Mouse (Mus musculus) macrophage (primary cell): Measurements from ENCODE around the gene Casp8ap2. TPM values are rescaled to one million over a fixed set of nuclear protein-coding genes. Genes with fewer than 3 reads are reported as not detected.

Experiments
- H3K27ac ChIP-seq: fragments of 350-480 bp; formaldehyde crosslinking; 2 replicates; pipeline ENCODE4 v1.9.0; 2021
- H3K36me3 ChIP-seq: fragments of 350-480 bp; formaldehyde crosslinking; 2 replicates; pipeline ENCODE4 v1.9.0; 2021; ENCODE audit errors: inconsistent target
- H3K4me3 ChIP-seq: fragments of 350-480 bp; formaldehyde crosslinking; 2 replicates; pipeline ENCODE4 v1.9.0; 2021; ENCODE audit errors: inconsistent target
- H3K79me2 ChIP-seq: fragments of 350-480 bp; formaldehyde crosslinking; 2 replicates; pipeline ENCODE4 v1.9.0; 2021; ENCODE audit errors: inconsistent target
- WGBS: methylation state at CpG from one replicate; pipeline ENCODE4 v1.1.7; 2026; ENCODE audit warnings: inconsistent platforms; ENCODE audit not compliant: missing documents; 5-methylcytosine and 5-hydroxymethylcytosine counted together
- polyA plus RNA-seq: library from polyadenylated mRNA; stranded (reverse); fragments of 250-400 nt; gene quantifications from 3 replicates; pipeline ENCODE4 v1.2.4, GENCODE M21; 2018; ENCODE audit warnings: inconsistent platforms
- total RNA-seq, 78 experiments: library from RNA; depleted of rRNA; stranded (reverse); fragments of 250-400 nt; gene quantifications; 1 replicate in 9 of 78; 2 replicates in 24 of 78; 3 replicates in 43 of 78; 4 replicates in 2 of 78; pipeline ENCODE4 v1.2.4; 2018; ENCODE audit warnings: inconsistent platforms in 56 of 78

The Casp8ap2 gene
- total RNA-seq (2018; cell fraction: chromatin; rRNA removed) = 10 to 100 TPM in 20 of 26 experiments, 1 to 10 TPM in 6; 3.4 to 52.2 (median 24.5) TPM
- total RNA-seq (2018; cell fraction: cytosol; rRNA removed) = 10 to 100 TPM in 18 of 26 experiments, 1 to 10 TPM in 8; 3.1 to 16.7 (median 12.5) TPM
- total RNA-seq (2018; cell fraction: nucleus; rRNA removed) = 10 to 100 TPM in 19 of 26 experiments, 1 to 10 TPM in 7; 3.6 to 56.0 (median 13.7) TPM
- polyA plus RNA-seq = 9.0 to 12.1 TPM (median 10.9 TPM) in 3 replicates

GRCm38 (mm10) chr4:32615034-32615881, at the start of gene Casp8ap2:
Casp8ap2 (plus strand) TSS chr4:32615451.
- under 1% methylated on average over 66 of the region's 67 CpGs for WGBS
- peak within 1 kb of the TSS; percentile 58 for H3K27ac ChIP-seq
- H3K4me3 ChIP-seq = peak within 1 kb of the TSS; percentile 87
- no peaks in the 10 kb centered on the region for H3K36me3 ChIP-seq
- peaks cover 48% of the 10 kb centered on the region for H3K79me2 ChIP-seq

- Histone ChIP-seq H3K36me3 (no peaks in the 10 kb centered on the region), H3K4me3 (no peak overlapping the region), H3K79me2 (no peaks in the 10 kb centered on the region), H3K27ac (peak overlapping the region; percentile 94)
- 86% methylated on average over 4 of the region's 4 CpGs for WGBS
Measured at GRCm38 (mm10) chr4:32569054-32569453, 46.2 kb upstream of the Casp8ap2 start.

- H3K79me2 ChIP-seq = no peaks in the 10 kb centered on the region
- 58% methylated on average over 15 of the region's 17 CpGs for WGBS
- H3K4me3 ChIP-seq = no peak overlapping the region; the same call in 1 of the 2 replicates
- H3K27ac ChIP-seq = peak overlapping the region; percentile 94
- no peaks in the 10 kb centered on the region for H3K36me3 ChIP-seq
Measured at GRCm38 (mm10) chr4:32569995-32570938, 45.0 kb upstream of the Casp8ap2 start.

- Histone ChIP-seq H3K36me3 (no peaks in the 10 kb centered on the region), H3K27ac (peak overlapping the region; percentile 94), H3K79me2 (no peaks in the 10 kb centered on the region), H3K4me3 (peak overlapping the region; percentile 6; the same call in 1 of the 2 replicates)
- 95% methylated on average over 8 of the region's 8 CpGs for WGBS
Measured at GRCm38 (mm10) chr4:32570939-32571317, 44.3 kb upstream of the Casp8ap2 start.

- 54% methylated on average over 3 of the region's 3 CpGs for WGBS
- Histone ChIP-seq H3K79me2 (no peaks in the 10 kb centered on the region), H3K4me3 (peak overlapping the region; percentile 6; the same call in 1 of the 2 replicates), H3K36me3 (no peaks in the 10 kb centered on the region), H3K27ac (peak overlapping the region; percentile 94)
Measured at GRCm38 (mm10) chr4:32571441-32571840, 43.8 kb upstream of the Casp8ap2 start.

- 74% methylated on average over 1 of the region's 1 CpGs for WGBS
- H3K4me3 ChIP-seq = no peak overlapping the region
- H3K27ac ChIP-seq = peak overlapping the region; percentile 94; the same call in 1 of the 2 replicates
- H3K79me2 ChIP-seq = no peaks in the 10 kb centered on the region
- no peaks in the 10 kb centered on the region for H3K36me3 ChIP-seq
Measured at GRCm38 (mm10) chr4:32572118-32572517, 43.1 kb upstream of the Casp8ap2 start.

GRCm38 (mm10) chr4:32573586-32573985, 41.7 kb upstream of the Casp8ap2 start:
- no peak overlapping the region for H3K4me3 ChIP-seq
- H3K79me2 ChIP-seq = no peaks in the 10 kb centered on the region
- 94% methylated on average over 5 of the region's 5 CpGs for WGBS
- no peaks in the 10 kb centered on the region for H3K36me3 ChIP-seq
- H3K27ac ChIP-seq = no peak overlapping the region

GRCm38 (mm10) chr4:32574604-32575003, 40.6 kb upstream of the Casp8ap2 start:
- Histone ChIP-seq H3K79me2 (no peaks in the 10 kb centered on the region), H3K27ac (peak overlapping the region; percentile 13; the same call in 1 of the 2 replicates), H3K36me3 (no peaks in the 10 kb centered on the region), H3K4me3 (no peak overlapping the region)
- 44% methylated on average over 1 of the region's 1 CpGs for WGBS

GRCm38 (mm10) chr4:32575165-32575564, 40.1 kb upstream of the Casp8ap2 start:
- no peaks in the 10 kb centered on the region for H3K79me2 ChIP-seq

GRCm38 (mm10) chr4:32579850-32580249, 35.4 kb upstream of the Casp8ap2 start:
- H3K4me3 ChIP-seq = no peak overlapping the region
- no peaks in the 10 kb centered on the region for H3K79me2 ChIP-seq
- H3K27ac ChIP-seq = no peak overlapping the region
- WGBS = 46% methylated on average over 8 of the region's 8 CpGs
- H3K36me3 ChIP-seq = no peaks in the 10 kb centered on the region

More at GRCm38 (mm10) chr4:32575165-32575564, 40.1 kb upstream of the Casp8ap2 start:
- H3K27ac ChIP-seq = 0 out of 2 replicates have a peak overlapping the region, but pooled peaks have one; percentile 13
- no peak overlapping the region for H3K4me3 ChIP-seq
- 0% methylated on average over 9 of the region's 9 CpGs for WGBS
- no peaks in the 10 kb centered on the region for H3K36me3 ChIP-seq

- Histone ChIP-seq H3K27ac (no peak overlapping the region), H3K79me2 (no peaks in the 10 kb centered on the region), H3K36me3 (no peaks in the 10 kb centered on the region), H3K4me3 (no peak overlapping the region)
- WGBS = 94% methylated on average over 5 of the region's 6 CpGs
Measured at GRCm38 (mm10) chr4:32584181-32584580, 31.1 kb upstream of the Casp8ap2 start.

- H3K4me3 ChIP-seq = no peak overlapping the region
Measured at GRCm38 (mm10) chr4:32586596-32586995, 28.7 kb upstream of the Casp8ap2 start.

GRCm38 (mm10) chr4:32587543-32587942, 27.7 kb upstream of the Casp8ap2 start:
- no peak overlapping the region for H3K4me3 ChIP-seq
- WGBS = 62% methylated on average over 5 of the region's 5 CpGs
- H3K27ac ChIP-seq = no peak overlapping the region
- no peaks in the 10 kb centered on the region for H3K36me3 ChIP-seq
- no peaks in the 10 kb centered on the region for H3K79me2 ChIP-seq

More at GRCm38 (mm10) chr4:32586596-32586995, 28.7 kb upstream of the Casp8ap2 start:
- Histone ChIP-seq H3K27ac (no peak overlapping the region), H3K79me2 (no peaks in the 10 kb centered on the region), H3K36me3 (no peaks in the 10 kb centered on the region)
- 14% methylated on average over 9 of the region's 9 CpGs for WGBS

- H3K36me3 ChIP-seq = no peaks in the 10 kb centered on the region
- no peak overlapping the region for H3K4me3 ChIP-seq
- H3K79me2 ChIP-seq = no peaks in the 10 kb centered on the region
- no peak overlapping the region for H3K27ac ChIP-seq
- WGBS = 15% methylated on average over 6 of the region's 6 CpGs
Measured at GRCm38 (mm10) chr4:32588237-32588636, 27.0 kb upstream of the Casp8ap2 start.
